29 mouse cellular contexts compared by ENCODE assay signal in the genomic region with DNA sequence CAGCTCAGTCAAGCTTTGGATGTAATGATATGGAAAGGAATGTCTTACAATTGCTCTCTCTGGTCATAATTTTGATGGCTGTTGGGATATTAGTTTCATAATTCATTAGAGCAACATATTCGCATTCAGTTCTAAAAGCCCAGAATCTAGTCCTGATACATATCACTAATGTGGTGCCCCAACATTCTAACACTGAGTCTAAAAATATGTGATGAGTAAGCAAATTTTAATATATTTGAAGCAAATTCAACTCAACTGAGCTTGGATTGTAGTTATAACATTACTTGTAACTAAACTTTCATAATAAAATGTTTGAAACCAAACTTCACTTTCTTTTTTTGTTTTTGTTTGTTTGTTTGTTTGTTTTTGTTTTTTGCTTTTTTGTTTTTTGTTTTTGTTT. TPM values are rescaled to one million over a fixed set of nuclear protein-coding genes. Genes with fewer than 3 reads are reported as not detected.
"Had no signal": no experiment of that assay in that cellular context is flagged by ENCODE, and none has a peak within 500 bp of the region (broad histone marks: within the 10 kb centered on the region; RNA-seq: fewer than 3 reads in every experiment).

No protein-coding gene starts in this region.

- H3K27me3 ChIP-seq: embryonic facial prominence, embryonic 12.5 days; embryonic facial prominence, embryonic 13.5 days; embryonic facial prominence, embryonic 15.5 days; forebrain, embryonic 12.5 days; forebrain, embryonic 13.5 days; forebrain, embryonic 15.5 days had no signal

- H3K4me2 ChIP-seq: embryonic facial prominence, embryonic 12.5 days; embryonic facial prominence, embryonic 13.5 days; embryonic facial prominence, embryonic 15.5 days; forebrain, embryonic 12.5 days; forebrain, embryonic 13.5 days; forebrain, embryonic 15.5 days had no signal

- H3K4me3 ChIP-seq: embryonic facial prominence, embryonic 10.5 days; embryonic facial prominence, embryonic 12.5 days; embryonic facial prominence, embryonic 13.5 days; embryonic facial prominence, embryonic 15.5 days; erythroblast, embryonic 14.5 days; forebrain, embryonic 10.5 days; forebrain, embryonic 12.5 days; forebrain, embryonic 13.5 days; forebrain, embryonic 15.5 days; gastrocnemius, adult 2 months; heart, adult 2 months had no signal

- DNase-seq: cerebellum, adult 9-10 months; cerebellum, adult 9-11 months; cerebellum, postnatal 10 days; cerebellum, postnatal 14 days; cerebellum, postnatal 25 days; cerebellum, postnatal 36 days; embryo, embryonic 11 days; forebrain, postnatal 0 days; gastrocnemius, adult 2 months; gastrocnemius, postnatal 10 days; gastrocnemius, postnatal 14 days; gastrocnemius, postnatal 25 days; gastrocnemius, postnatal 36 days; heart, adult 11 months; heart, adult 18-20 months; heart, adult 2 months had no signal

- H3K9ac ChIP-seq: embryonic facial prominence, embryonic 12.5 days; embryonic facial prominence, embryonic 13.5 days; embryonic facial prominence, embryonic 15.5 days; forebrain, embryonic 12.5 days; forebrain, embryonic 13.5 days; forebrain, embryonic 15.5 days; forebrain, postnatal 0 days had no signal

- H3K36me3 ChIP-seq: forebrain, embryonic 12.5 days; forebrain, embryonic 15.5 days had no signal

- H3K4me1 ChIP-seq: embryonic facial prominence, embryonic 10.5 days; embryonic facial prominence, embryonic 12.5 days; embryonic facial prominence, embryonic 13.5 days; embryonic facial prominence, embryonic 15.5 days; forebrain, embryonic 10.5 days; forebrain, embryonic 12.5 days; forebrain, embryonic 13.5 days; forebrain, embryonic 15.5 days had no signal

- ATAC-seq: forebrain, embryonic 13.5 days; forebrain, embryonic 14.5 days; forebrain, embryonic 15.5 days; forebrain, embryonic 16.5 days; forebrain, postnatal 0 days had no signal

- H3K27ac ChIP-seq: embryonic facial prominence, embryonic 10.5 days; embryonic facial prominence, embryonic 12.5 days; embryonic facial prominence, embryonic 13.5 days; embryonic facial prominence, embryonic 15.5 days; forebrain, embryonic 10.5 days; forebrain, embryonic 12.5 days; forebrain, embryonic 13.5 days; forebrain, embryonic 15.5 days; gastrocnemius, adult 2 months; heart, adult 2 months had no signal

- H3K9me3 ChIP-seq: embryonic facial prominence, embryonic 10.5 days; embryonic facial prominence, embryonic 12.5 days; embryonic facial prominence, embryonic 13.5 days; embryonic facial prominence, embryonic 15.5 days; forebrain, embryonic 10.5 days; forebrain, embryonic 12.5 days; forebrain, embryonic 13.5 days; forebrain, embryonic 15.5 days had no signal

RNA-seq across cellular contexts. Expression of gene Col3a1, which starts 17.8 kb away (rescaled TPM):
- total RNA-seq: common myeloid progenitor, adult 5-6 weeks; granulocyte monocyte progenitor cell, adult 5-6 weeks had no signal
